Mouse (Mus musculus): Measurements from ENCODE around the gene Gm49630.
"Not testable (repeated sequence)": the region's sequence is repeated elsewhere in the genome, so short reads cannot be mapped to it uniquely, and the experiment has no call there.

Gm49630 gene

DNA sequence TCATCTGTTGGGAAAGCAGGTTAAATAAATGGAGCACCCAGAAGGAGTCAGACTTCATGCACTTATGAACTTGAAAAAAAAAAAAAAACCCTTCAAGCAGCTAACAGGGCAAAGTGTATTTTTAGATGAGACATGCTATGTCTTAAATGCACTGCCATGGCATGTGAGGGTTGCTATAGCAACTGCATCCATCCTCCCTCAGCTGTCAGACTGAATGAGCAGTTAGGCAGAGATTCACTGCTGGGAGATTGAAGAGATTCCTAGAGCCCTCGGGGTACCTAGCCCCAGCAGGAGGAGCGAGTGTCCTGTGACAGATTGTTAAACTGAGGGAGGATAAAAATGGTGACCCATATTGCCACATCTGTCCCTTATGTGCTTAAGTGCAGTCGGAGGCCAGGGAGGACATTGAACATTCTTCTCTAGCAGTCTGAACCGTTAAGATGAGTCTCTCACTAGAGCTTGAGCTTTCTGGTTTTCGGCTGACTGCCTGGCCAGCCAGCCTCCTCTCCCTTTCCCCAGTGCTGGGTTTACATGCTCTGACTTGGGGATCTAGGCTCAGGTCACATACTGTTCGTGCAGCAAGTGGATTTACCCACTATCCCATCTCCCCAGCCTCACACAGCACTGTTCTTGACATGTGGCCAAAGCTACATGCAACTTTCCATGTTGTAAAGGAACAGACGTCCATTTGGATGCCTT, 5.0 kb downstream of the Gm49630 start:
- not testable (repeated sequence) for DNase-seq (ENCODE audit: low read depth)

GRCm38 (mm10) chr17:7366265-7366664, 5.5 kb downstream of the Gm49630 start:
- DNase-seq (ENCODE audit: low read depth), result not testable (repeated sequence)

- not testable (repeated sequence) for DNase-seq (ENCODE audit: low read depth)
Measured at GRCm38 (mm10) chr17:7365615-7366014, 6.2 kb downstream of the Gm49630 start.

DNA sequence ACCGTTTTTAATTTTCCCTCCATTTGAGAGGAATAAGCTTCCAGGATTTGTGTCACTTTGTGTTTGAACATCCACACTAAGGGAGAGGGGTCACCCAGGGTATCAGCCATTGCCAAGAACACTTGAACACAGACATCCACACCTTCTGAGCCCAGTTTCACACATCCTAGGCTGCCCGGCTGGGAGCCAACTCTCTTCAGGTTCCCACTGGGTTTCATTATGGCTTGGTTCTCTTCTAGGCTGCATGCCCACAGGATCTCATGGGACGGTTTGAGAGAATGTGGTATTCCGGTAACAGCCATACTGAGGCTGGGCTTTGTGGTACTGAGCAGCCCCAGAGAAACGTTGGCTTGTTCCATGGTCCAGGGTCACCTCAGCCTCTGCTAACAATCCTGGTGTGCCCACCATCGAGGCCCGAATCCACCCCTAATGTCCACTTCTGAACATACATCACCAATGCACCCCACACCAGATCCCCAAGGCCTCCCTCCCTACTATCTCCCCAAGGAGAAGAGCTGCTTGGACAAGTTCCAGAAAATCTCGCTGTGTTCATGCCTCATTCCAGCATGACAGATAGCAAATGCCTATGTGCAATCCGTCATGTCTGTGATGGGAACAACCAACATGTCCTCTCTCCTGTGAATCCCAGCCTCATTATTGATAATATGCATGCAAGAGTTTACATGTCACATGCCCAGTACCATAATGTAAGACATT, 10.9 kb downstream of the Gm49630 start:
- not testable (repeated sequence) for DNase-seq (ENCODE audit: low read depth)

DNA sequence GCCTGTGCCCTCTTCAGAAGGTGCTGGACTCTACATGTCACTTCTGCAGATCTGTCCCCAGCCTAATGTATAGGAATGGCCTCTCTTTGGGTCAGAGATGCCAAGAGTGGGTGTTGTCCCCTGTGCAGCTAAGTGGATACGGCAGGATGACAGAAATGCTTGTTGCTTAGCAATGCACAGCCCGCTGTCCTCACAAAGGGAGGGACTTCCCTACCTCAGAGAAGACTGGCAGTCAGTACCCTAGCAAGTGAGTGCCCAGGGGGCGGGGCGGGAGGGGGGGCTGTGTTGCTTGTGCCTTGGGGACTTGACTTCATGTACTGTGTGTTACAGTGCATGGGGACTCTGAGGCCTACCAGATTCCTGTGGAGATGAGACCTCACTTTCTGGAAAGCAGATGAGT, 12.0 kb downstream of the Gm49630 start:
- not testable (repeated sequence) for DNase-seq (ENCODE audit: low read depth)

GRCm38 (mm10) chr17:7352596-7352995, 19.2 kb downstream of the Gm49630 start, which contains the start of gene Ttll2:
Gene Ttll2 (minus strand): TSS chr17:7352696.
- DNase-seq (ENCODE audit: low read depth), result not testable (repeated sequence)

GRCm38 (mm10) chr17:7348765-7349164, 23.0 kb downstream of the Gm49630 start:
- not testable (repeated sequence) for DNase-seq (ENCODE audit: low read depth)

DNA sequence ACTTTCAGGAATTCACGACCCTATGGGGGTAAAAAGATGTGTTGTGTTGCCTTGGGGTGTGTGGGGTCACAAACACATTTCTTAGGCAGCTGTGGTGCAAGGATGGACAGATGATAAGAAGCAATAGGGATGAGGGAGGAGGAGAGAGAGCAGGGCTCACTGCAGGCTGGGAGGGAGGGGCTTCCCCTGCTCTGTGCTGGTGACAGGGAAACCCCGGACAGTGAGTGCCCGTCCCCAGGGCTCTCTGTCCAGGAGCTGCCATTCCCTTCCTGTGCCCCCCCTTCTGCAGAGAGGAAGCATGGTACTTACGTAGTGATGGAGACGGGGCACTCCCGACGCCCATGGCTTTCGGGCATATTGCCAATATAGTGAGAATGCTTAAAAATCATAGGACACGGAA, 34.4 kb downstream of the Gm49630 start:
- not testable (repeated sequence) for DNase-seq (ENCODE audit: low read depth)

DNA sequence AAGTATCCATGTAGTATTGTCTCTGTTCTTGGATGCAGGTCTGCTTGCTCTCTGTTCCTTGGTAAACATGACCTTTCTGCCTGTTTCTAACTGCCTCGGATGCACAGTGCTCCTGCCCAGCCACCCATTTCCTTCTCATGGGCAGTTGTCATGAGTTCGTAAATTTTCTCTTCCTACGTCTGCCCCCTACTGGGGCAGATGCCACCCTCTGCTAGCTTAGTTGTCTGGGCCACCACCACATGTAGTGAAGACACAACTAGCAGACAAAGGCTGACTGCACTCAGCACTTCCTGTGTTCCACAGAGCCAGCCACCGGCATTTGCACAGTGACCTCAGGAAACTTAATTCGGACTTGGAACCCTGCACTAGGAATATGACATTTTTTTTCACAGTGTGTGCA, 39.0 kb downstream of the Gm49630 start:
- DNase-seq (ENCODE audit: low read depth), result not testable (repeated sequence)

- not testable (repeated sequence) for DNase-seq (ENCODE audit: low read depth)
Measured at GRCm38 (mm10) chr17:7326415-7326814, 45.4 kb downstream of the Gm49630 start.

DNA sequence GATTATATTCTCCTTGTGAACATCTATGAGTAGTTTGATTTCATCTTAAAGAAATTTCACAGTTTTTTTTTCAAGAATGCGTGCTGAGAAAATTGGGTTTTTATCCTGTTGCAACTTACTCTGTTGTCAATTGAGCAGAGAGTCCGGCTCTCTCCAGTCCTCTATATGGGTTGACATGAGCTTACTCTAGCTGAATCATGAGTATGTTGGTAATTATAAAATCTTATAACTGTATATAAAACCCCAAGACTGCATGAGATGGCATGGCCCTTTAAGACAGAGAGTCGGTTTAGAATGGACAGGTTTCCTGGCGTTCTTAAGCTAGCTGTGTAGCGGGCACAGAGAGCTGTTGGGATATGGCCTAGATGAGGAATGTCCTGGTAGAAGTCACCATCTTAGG, 47.4 kb downstream of the Gm49630 start, which contains the start of gene Tcp10a:
Gene Tcp10a (plus strand): TSS at position 301 of the 400 bp plus-strand sequence.
- not testable (repeated sequence) for DNase-seq (ENCODE audit: low read depth)

GRCm38 (mm10) chr17:7319789-7320188, 52.0 kb downstream of the Gm49630 start:
- not testable (repeated sequence) for DNase-seq (ENCODE audit: low read depth)

GRCm38 (mm10) chr17:7315693-7316382, 55.9 kb downstream of the Gm49630 start:
- not testable (repeated sequence) for DNase-seq (ENCODE audit: low read depth)

DNA sequence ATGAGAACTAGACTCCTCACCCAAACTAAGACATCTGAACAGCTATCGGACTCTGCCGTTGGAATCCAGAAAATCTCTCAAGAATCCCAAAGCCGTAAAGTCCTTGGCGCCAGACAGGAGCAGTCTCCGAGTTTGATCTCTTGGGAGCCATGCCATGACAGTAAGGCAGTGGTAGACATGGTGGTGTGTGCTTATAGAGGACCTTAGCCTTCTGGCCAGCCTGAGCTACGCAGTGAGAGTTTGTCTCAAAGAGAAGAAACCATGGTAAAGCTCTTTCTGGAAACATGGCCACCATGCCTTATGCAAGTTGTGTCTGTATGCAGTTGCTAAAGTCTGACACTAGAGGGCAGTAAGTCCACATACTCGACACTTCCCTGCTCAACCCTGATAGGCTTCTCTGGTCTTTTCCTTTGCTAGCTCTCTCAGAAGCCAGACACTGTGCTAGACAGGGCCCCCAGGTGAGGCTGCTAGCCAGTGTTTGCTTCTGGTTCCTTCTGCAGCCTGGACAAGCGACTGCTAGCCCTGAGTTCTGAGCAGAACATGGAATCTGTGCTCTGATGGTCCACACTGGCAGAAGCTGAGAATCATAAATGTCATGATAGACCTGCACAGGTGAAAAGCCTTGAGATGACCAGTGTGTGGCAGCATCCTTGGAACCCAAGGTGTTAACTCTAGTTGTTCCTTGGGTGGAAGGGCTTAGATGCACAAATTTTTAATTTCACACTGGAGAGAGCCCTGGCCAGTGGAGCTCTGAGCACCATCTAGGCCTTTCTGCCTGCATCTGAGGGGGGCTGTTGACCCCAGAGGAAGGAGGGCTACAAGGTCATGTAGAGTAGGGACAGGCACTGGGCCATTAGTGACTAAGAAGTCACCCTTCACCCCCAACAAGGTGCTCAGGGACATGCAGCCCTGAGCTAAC, 65.2 kb downstream of the Gm49630 start:
- DNase-seq (ENCODE audit: low read depth), result not testable (repeated sequence)

Measured in NIH3T3 (cell line).